In the genomic region with DNA sequence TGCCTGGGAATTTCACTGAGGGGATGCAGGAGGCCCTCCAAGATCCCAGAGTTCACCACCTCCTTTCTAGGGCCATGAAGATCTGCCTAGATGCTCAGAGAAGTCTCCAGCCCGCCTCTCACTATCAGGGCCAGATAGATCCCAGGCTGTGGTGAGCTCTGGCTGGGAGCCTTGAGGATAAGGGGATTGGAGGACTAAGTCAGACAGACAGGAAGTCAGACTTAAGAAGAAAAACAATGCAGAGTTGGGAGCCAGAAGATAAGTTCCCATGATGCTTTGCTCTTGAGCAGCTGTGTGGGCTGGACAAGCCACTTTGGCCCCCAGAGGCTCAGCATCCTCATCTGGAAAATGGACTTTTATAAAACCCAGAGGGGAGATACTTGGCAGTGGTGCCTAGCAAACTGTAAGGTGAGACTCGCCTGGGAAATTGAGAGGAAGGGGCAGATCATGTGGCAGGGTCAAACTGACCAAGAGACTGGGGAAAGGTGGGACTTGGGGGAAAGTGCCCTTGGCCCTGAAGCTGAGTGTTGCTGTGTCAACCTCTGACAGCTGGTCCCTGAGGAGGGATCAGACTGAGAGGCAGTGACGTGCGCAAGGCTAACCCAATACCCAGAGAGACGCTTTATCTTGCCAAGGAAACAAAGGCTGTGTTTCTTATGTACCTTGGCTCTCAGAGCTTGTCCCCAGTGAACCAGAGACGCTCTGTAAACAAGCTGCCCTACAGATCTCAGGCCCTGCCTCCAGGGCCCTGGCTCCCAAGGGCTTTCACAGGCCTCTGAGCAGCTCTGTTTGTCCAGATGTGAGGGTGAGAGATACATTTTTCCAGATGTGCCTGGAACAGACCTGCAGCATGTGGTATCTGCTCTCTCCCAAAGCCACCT, we compare ENCODE assay signal across 9 mouse cellular contexts. TPM values are rescaled to one million over a fixed set of nuclear protein-coding genes. Genes with fewer than 3 reads are reported as not detected.
A peak's percentile ranks its signal among the peaks of the same experiment; 100 is the strongest.
DNase-seq lines count a peak whose midpoint lies in the region; ATAC-seq and TF ChIP-seq lines count a peak whose summit lies in the region.
"Had no signal": no experiment of that assay in that cellular context is flagged by ENCODE, and none has a peak within 500 bp of the region (broad histone marks: within the 10 kb centered on the region; RNA-seq: fewer than 3 reads in every experiment).

No protein-coding gene starts in this region.

- no peak for TF ChIP-seq CTCF in kidney, adult 2 months (conservative IDR thresholded peaks at IDR 0.05; ENCODE audit: insufficient read depth, insufficient read length, low read depth, low read length)

- H3K4me2 ChIP-seq in intestine, embryonic 16.5 days (ENCODE audit: low read depth, low read length): no peak overlapping the region
- H3K4me2 ChIP-seq in neural tube, embryonic 11.5 days (ENCODE audit: low read depth): peak overlapping the region; percentile 8; the same call in 1 of the 2 replicates
- H3K4me2 ChIP-seq: hindbrain, embryonic 15.5 days had no signal

- no peak for ATAC-seq in intestine, embryonic 16.5 days
- ATAC-seq in neural tube, embryonic 11.5 days (ENCODE audit: insufficient read depth, low FRiP score, low TSS enrichment): no peak

- no peaks in the 10 kb centered on the region for H3K9me3 ChIP-seq in intestine, embryonic 16.5 days (ENCODE audit: control insufficient read depth, low read length)
- no peaks in the 10 kb centered on the region for H3K9me3 ChIP-seq in neural tube, embryonic 11.5 days (ENCODE audit: control insufficient read depth, low read length)
- H3K9me3 ChIP-seq in midbrain, embryonic 10.5 days (replicated peaks): no peaks in the 10 kb centered on the region
- H3K9me3 ChIP-seq: hindbrain, embryonic 15.5 days had no signal

- 83% methylated on average over 6 of the region's 6 CpGs for WGBS in kidney, adult 2 months
- 64% methylated on average over 6 of the region's 6 CpGs for WGBS in intestine, embryonic 16.5 days
- 47% methylated on average over 6 of the region's 6 CpGs for WGBS in neural tube, embryonic 11.5 days
- WGBS in midbrain, embryonic 10.5 days: 56% methylated on average over 6 of the region's 6 CpGs

- no peak overlapping the region for H3K9ac ChIP-seq in intestine, embryonic 16.5 days (ENCODE audit: low read depth, low read length)
- no peak overlapping the region for H3K9ac ChIP-seq in neural tube, embryonic 11.5 days (ENCODE audit: low read length)
- H3K9ac ChIP-seq: hindbrain, embryonic 15.5 days had no signal

- H3K36me3 ChIP-seq in kidney, adult 2 months (ENCODE audit: control insufficient read depth, insufficient read depth, low read length): no peaks in the 10 kb centered on the region
- 0 out of 2 replicates have a peak, but pooled peaks cover 2% of the 10 kb centered on the region for H3K36me3 ChIP-seq in intestine, embryonic 16.5 days (ENCODE audit: control insufficient read depth, insufficient read depth, low read length)
- H3K36me3 ChIP-seq in neural tube, embryonic 11.5 days (ENCODE audit: control insufficient read depth, insufficient read depth, low read length): no peaks in the 10 kb centered on the region
- no peaks in the 10 kb centered on the region for H3K36me3 ChIP-seq in midbrain, embryonic 10.5 days
- H3K36me3 ChIP-seq: hindbrain, embryonic 15.5 days had no signal

- peak overlapping the region; percentile 24; the same call in 1 of the 2 replicates for H3K27ac ChIP-seq in kidney, adult 2 months (ENCODE audit: insufficient read depth, low read depth, low read length)
- H3K27ac ChIP-seq in intestine, embryonic 16.5 days (ENCODE audit: low read length): peak overlapping the region; percentile 38
- H3K27ac ChIP-seq in neural tube, embryonic 11.5 days (ENCODE audit: low read depth, low read length): peak overlapping the region; percentile 20; the same call in 1 of the 2 replicates
- no peak overlapping the region for H3K27ac ChIP-seq in midbrain, embryonic 10.5 days (replicated peaks)
- H3K27ac ChIP-seq: hindbrain, embryonic 15.5 days had no signal

- no peak for TF ChIP-seq POLR2A in kidney, adult 2 months (IDR thresholded peaks at IDR 0.05; ENCODE audit: low read depth, low read length)

- peaks cover 5% of the 10 kb centered on the region; the same call in 1 of the 2 replicates for H3K4me1 ChIP-seq in kidney, adult 2 months (ENCODE audit: control insufficient read depth, insufficient read depth, low read length)
- H3K4me1 ChIP-seq in intestine, embryonic 16.5 days (ENCODE audit: control insufficient read depth, insufficient read depth, low read length): peaks cover 12% of the 10 kb centered on the region; the same call in 1 of the 2 replicates
- peaks cover 22% of the 10 kb centered on the region for H3K4me1 ChIP-seq in neural tube, embryonic 11.5 days (ENCODE audit: control insufficient read depth, insufficient read depth, low read length)
- H3K4me1 ChIP-seq in midbrain, embryonic 10.5 days: peaks cover 46% of the 10 kb centered on the region

- H3K4me3 ChIP-seq in kidney, adult 2 months (ENCODE audit: insufficient read depth, low read depth, low read length): no peak overlapping the region
- no peak overlapping the region for H3K4me3 ChIP-seq in intestine, embryonic 16.5 days (ENCODE audit: low read length)
- H3K4me3 ChIP-seq in neural tube, embryonic 11.5 days (ENCODE audit: low read depth, low read length): no peak overlapping the region
- no peak overlapping the region for H3K4me3 ChIP-seq in midbrain, embryonic 10.5 days
- H3K4me3 ChIP-seq: hindbrain, embryonic 15.5 days had no signal

- DNase-seq in kidney, adult 2 months: peak; percentile 41
- no peak for DNase-seq in kidney, adult 8-10 months
- peak; percentile 83 to 89 for DNase-seq in heart, adult 18-20 months
- no peak for DNase-seq in neural tube, embryonic 11.5 days (ENCODE audit: low spot score)
- DNase-seq in midbrain, embryonic 10.5 days (ENCODE audit: low spot score): no peak
- DNase-seq in cerebellum, adult 18-20 months: no peak
- DNase-seq in right cerebral cortex, postnatal 10 days (ENCODE audit: low spot score in 2 of 2): no peak

- no peaks in the 10 kb centered on the region for H3K27me3 ChIP-seq in kidney, adult 2 months (replicated peaks; ENCODE audit: control insufficient read depth, insufficient read depth, low read length)
- no peaks in the 10 kb centered on the region; the same call in 1 of the 2 replicates for H3K27me3 ChIP-seq in intestine, embryonic 16.5 days (replicated peaks; ENCODE audit: control insufficient read depth, insufficient read depth, low read length)
- peaks cover 17% of the 10 kb centered on the region; the same call in 1 of the 2 replicates for H3K27me3 ChIP-seq in neural tube, embryonic 11.5 days (ENCODE audit: control insufficient read depth, insufficient read depth, low read length)
- peaks cover 89% of the 10 kb centered on the region for H3K27me3 ChIP-seq in midbrain, embryonic 10.5 days (ENCODE audit: low read depth, poor library complexity, severe bottlenecking)

RNA-seq across cellular contexts. Expression of gene Heyl, which starts 4.3 kb away (rescaled TPM):
- polyA plus RNA-seq in kidney, adult 2 months (2012; rRNA removed): 3.5 and 4.1 TPM in 2 replicates
- total RNA-seq in heart, adult 18-20 months (2021): 10 to 100 TPM in 1 of 2 experiments, 1 to 10 TPM in 1; 8.9 to 11.2 TPM
- polyA plus RNA-seq in intestine, embryonic 16.5 days (2015; fragmentation: Nextera tagmentation; extraction: Ambion mirVana): 10.7 and 12.0 TPM in 2 replicates
- 27.2 and 34.0 TPM in 2 replicates for polyA plus RNA-seq in neural tube, embryonic 11.5 days (2014; fragmentation: Nextera tagmentation; extraction: Ambion mirVana)
- polyA plus RNA-seq in midbrain, embryonic 10.5 days (2016; fragmentation: Nextera tagmentation; extraction: Ambion mirVana): 8.0 and 9.8 TPM in 2 replicates

RNA-seq across cellular contexts. Expression of gene Pabpc4, which starts 24.5 kb away (rescaled TPM):
- 57.8 and 67.1 TPM in 2 replicates for polyA plus RNA-seq in kidney, adult 2 months (2012; rRNA removed)
- 100 to 1,000 TPM; 336 to 356 TPM for total RNA-seq in heart, adult 18-20 months (2021)
- 31.6 and 36.7 TPM in 2 replicates for polyA plus RNA-seq in intestine, embryonic 16.5 days (2015; fragmentation: Nextera tagmentation; extraction: Ambion mirVana)
- 41.4 and 46.6 TPM in 2 replicates for polyA plus RNA-seq in neural tube, embryonic 11.5 days (2014; fragmentation: Nextera tagmentation; extraction: Ambion mirVana)
- 41.4 and 48.3 TPM in 2 replicates for polyA plus RNA-seq in midbrain, embryonic 10.5 days (2016; fragmentation: Nextera tagmentation; extraction: Ambion mirVana)

RNA-seq across cellular contexts. Expression of gene Nt5c1a, which starts 36.3 kb away (rescaled TPM):
- polyA plus RNA-seq in kidney, adult 2 months (2012; rRNA removed): 0.91 and 0.94 TPM in 2 replicates
- total RNA-seq in heart, adult 18-20 months (2021): 10 to 100 TPM; 50.8 to 64.1 TPM
- polyA plus RNA-seq in intestine, embryonic 16.5 days (2015; fragmentation: Nextera tagmentation; extraction: Ambion mirVana): not detected in 2 replicates
- not detected in 2 replicates for polyA plus RNA-seq in neural tube, embryonic 11.5 days (2014; fragmentation: Nextera tagmentation; extraction: Ambion mirVana)
- not detected in 2 replicates for polyA plus RNA-seq in midbrain, embryonic 10.5 days (2016; fragmentation: Nextera tagmentation; extraction: Ambion mirVana)

RNA-seq across cellular contexts. Expression of gene Hpcal4, which starts 54.6 kb away (rescaled TPM):
- 0.75 and 0.83 TPM in 2 replicates for polyA plus RNA-seq in kidney, adult 2 months (2012; rRNA removed)
- under 1 TPM; 0.05 to 0.50 TPM for total RNA-seq in heart, adult 18-20 months (2021)
- 3.4 TPM in 2 replicates for polyA plus RNA-seq in intestine, embryonic 16.5 days (2015; fragmentation: Nextera tagmentation; extraction: Ambion mirVana)
- 0.80 and 1.7 TPM in 2 replicates for polyA plus RNA-seq in neural tube, embryonic 11.5 days (2014; fragmentation: Nextera tagmentation; extraction: Ambion mirVana)
- 0.32 and 0.42 TPM in 2 replicates for polyA plus RNA-seq in midbrain, embryonic 10.5 days (2016; fragmentation: Nextera tagmentation; extraction: Ambion mirVana)

Comparison
In these comparisons a context has a peak if more than half of its experiments do, and no peak if none do; other contexts are left out.
1. DNase-seq: peak in kidney, adult 2 months (single experiment) and heart, adult 18-20 months (2 of 2); none in kidney, adult 8-10 months (0 of 2), neural tube, embryonic 11.5 days (single experiment), midbrain, embryonic 10.5 days (single experiment), cerebellum, adult 18-20 months (0 of 2) and right cerebral cortex, postnatal 10 days (0 of 2).